In the genomic region with DNA sequence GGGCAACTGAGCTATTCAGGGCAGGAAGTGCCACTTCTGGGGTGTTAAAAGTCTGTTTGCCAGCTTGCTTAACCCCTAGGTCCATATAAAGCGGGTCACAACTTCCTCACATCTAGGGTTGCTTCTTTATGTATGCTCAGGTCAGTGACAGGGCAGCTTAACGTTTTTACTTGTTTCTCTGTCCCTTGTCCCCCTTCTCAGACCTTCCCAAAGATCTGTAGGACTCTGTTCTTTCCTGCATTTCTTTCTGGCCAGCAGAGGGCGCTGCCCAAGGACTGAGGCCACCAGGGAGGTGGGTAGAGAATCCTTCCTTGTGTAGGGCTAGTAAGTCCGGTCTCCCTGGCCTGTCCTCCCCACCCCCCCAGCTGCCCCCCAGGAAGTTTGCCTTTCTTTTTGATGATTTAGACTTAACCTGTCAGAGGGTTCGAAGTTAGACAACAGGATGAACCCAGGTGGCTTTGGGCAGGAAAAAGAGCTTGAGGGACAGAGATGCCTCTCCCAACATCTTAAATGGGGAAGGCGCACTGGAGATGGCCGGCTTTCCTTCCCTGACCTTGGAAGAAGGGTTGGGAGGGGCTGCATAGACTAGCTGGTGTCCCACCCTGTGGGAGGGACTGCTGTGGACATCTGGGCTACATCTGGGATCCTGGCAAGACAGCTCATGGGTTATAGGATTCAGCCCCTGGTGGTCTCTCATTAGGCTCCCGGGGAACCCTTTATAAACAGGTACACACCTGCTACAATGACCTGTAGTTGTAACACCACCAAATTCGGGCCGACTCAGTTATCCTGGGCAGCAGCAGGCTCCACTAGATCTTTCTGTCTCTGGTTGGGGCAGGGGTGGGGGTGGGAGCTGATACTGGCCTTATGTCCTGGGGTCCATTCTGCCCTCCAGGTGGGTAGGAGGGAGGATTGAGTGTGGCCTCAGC, we compare ENCODE assay signal across 8 mouse cellular contexts. TPM values are rescaled to one million over a fixed set of nuclear protein-coding genes. Genes with fewer than 3 reads are reported as not detected.
A peak's percentile ranks its signal among the peaks of the same experiment; 100 is the strongest.
DNase-seq lines count a peak whose midpoint lies in the region; ATAC-seq and TF ChIP-seq lines count a peak whose summit lies in the region.

No protein-coding gene starts in this region.

- TF ChIP-seq CTCF in forebrain, postnatal 0 days (IDR thresholded peaks at IDR 0.05; ENCODE audit: low read depth): peak; percentile 92

- intact Hi-C loops in heart, postnatal 36 days (cut with DNase I): loop anchor here (1.0 to 2.0 kb wide), 2 partner anchors 31 to 297 kb away; partner anchors contain the start of gene Vegfa

- peak overlapping the region; percentile 53 for H3K4me3 ChIP-seq in forebrain, postnatal 0 days (ENCODE audit: low read depth, low read length)

- peak; percentile 72 for DNase-seq in MEL-GATA-1-ER (ENCODE audit: extremely low read depth, low read depth)
- DNase-seq in cerebellum, adult 18-20 months: peak; percentile 91 to 92
- DNase-seq in forebrain, postnatal 0 days: peak; percentile 90
- DNase-seq in heart, postnatal 36 days: peak; percentile 87 to 89
- DNase-seq in layer of hippocampus, postnatal 10 days (ENCODE audit: low spot score in 2 of 2): peak; percentile 92 to 93
- DNase-seq in lung, postnatal 25 days (ENCODE audit: low spot score): peak; percentile 84
- DNase-seq in retina, adult 2 months (ENCODE audit: low read depth, low spot score): peak; percentile 71
- peak; percentile 83 for DNase-seq in thymus, postnatal 25 days

- no peaks in the 10 kb centered on the region for H3K36me3 ChIP-seq in forebrain, postnatal 0 days (ENCODE audit: insufficient read depth)

- no peaks in the 10 kb centered on the region for H3K27me3 ChIP-seq in forebrain, postnatal 0 days (ENCODE audit: insufficient read depth, low read length)

- no peaks in the 10 kb centered on the region for H3K9me3 ChIP-seq in forebrain, postnatal 0 days (ENCODE audit: low read length)

- ATAC-seq in forebrain, postnatal 0 days: peak; percentile 36

- H3K4me2 ChIP-seq in forebrain, postnatal 0 days (ENCODE audit: low read depth): peak overlapping the region; percentile 78

- peaks cover 28% of the 10 kb centered on the region for H3K4me1 ChIP-seq in forebrain, postnatal 0 days (ENCODE audit: insufficient read depth)

- H3K27ac ChIP-seq in forebrain, postnatal 0 days (ENCODE audit: low read depth, low read length): peak overlapping the region; percentile 87

- WGBS in forebrain, postnatal 0 days: 5% methylated on average over 10 of the region's 10 CpGs

- H3K9ac ChIP-seq in forebrain, postnatal 0 days: peak overlapping the region; percentile 75

RNA-seq across cellular contexts. Expression of gene 1600014C23Rik, which starts 2.0 kb away (rescaled TPM):
- not detected in 2 replicates for total RNA-seq in forebrain, postnatal 0 days (2014; rRNA removed)
- polyA plus RNA-seq in forebrain, postnatal 0 days (2015; fragmentation: Nextera tagmentation; extraction: Ambion mirVana): not detected in 2 replicates
- total RNA-seq in heart, postnatal 36 days (2021): not detected
- not detected for total RNA-seq in layer of hippocampus, postnatal 10 days (2021)

RNA-seq across cellular contexts. Expression of gene Tmem63b, which starts 48.9 kb away (rescaled TPM):
- 198 and 228 TPM in 2 replicates for total RNA-seq in forebrain, postnatal 0 days (2014; rRNA removed)
- 109 and 131 TPM in 2 replicates for polyA plus RNA-seq in forebrain, postnatal 0 days (2015; fragmentation: Nextera tagmentation; extraction: Ambion mirVana)
- total RNA-seq in heart, postnatal 36 days (2021): 10 to 100 TPM; 84.6 to 88.1 TPM
- total RNA-seq in layer of hippocampus, postnatal 10 days (2021): 100 to 1,000 TPM; 223 to 234 TPM

RNA-seq across cellular contexts. Expression of gene Mrpl14, which starts 49.5 kb away (rescaled TPM):
- total RNA-seq in forebrain, postnatal 0 days (2014; rRNA removed): 25.3 and 40.2 TPM in 2 replicates
- 98.6 and 120 TPM in 2 replicates for polyA plus RNA-seq in forebrain, postnatal 0 days (2015; fragmentation: Nextera tagmentation; extraction: Ambion mirVana)
- total RNA-seq in heart, postnatal 36 days (2021): 100 to 1,000 TPM; 140 to 155 TPM
- total RNA-seq in layer of hippocampus, postnatal 10 days (2021): 10 to 100 TPM; 37.3 to 42.5 TPM

Comparison
In these comparisons a context has a peak if more than half of its experiments do, and no peak if none do; other contexts are left out.
1. Peak in every context shown above with its lines: DNase-seq, ATAC-seq, H3K4me3 ChIP-seq and H3K27ac ChIP-seq.